Mouse (Mus musculus): Measurements from ENCODE around the gene Fanci. TPM values are rescaled to one million over a fixed set of nuclear protein-coding genes. Genes with fewer than 3 reads are reported as not detected.

Fanci gene
- total RNA-seq, 2 experiments from 2014 or later, result 3.2 to 3.8 TPM

GRCm38 (mm10) chr7:79463376-79464077 lies 71.8 kb downstream of the Fanci start:
- no peak for DNase-seq (ENCODE audit: low spot score in 2 of 2)

GRCm38 (mm10) chr7:79464776-79465420 lies 73.2 kb downstream of the Fanci start:
- no peak for DNase-seq (ENCODE audit: low spot score in 2 of 2)

GRCm38 (mm10) chr7:79465461-79466044 lies 73.8 kb downstream of the Fanci start:
- DNase-seq (ENCODE audit: low spot score in 2 of 2), result peak in 1 of 2 experiments; percentile 57

GRCm38 (mm10) chr7:79466053-79466901 lies 74.5 kb downstream of the Fanci start, which contains the start of gene Polg:
Gene Polg (minus strand): TSS chr7:79466362.
- peak; percentile 97 to 99 for DNase-seq (ENCODE audit: low spot score in 2 of 2)

GRCm38 (mm10) chr7:79467951-79468350 lies 76.2 kb downstream of the Fanci start:
- DNase-seq (ENCODE audit: low spot score in 2 of 2), result no peak

- no peak for DNase-seq (ENCODE audit: low spot score in 2 of 2)
Observed at GRCm38 (mm10) chr7:79468994-79469393, 77.3 kb downstream of the Fanci start.

- no peak for DNase-seq (ENCODE audit: low spot score in 2 of 2)
Observed at GRCm38 (mm10) chr7:79469766-79470165, 78.0 kb downstream of the Fanci start.

GRCm38 (mm10) chr7:79470718-79471117 lies 79.0 kb downstream of the Fanci start:
- DNase-seq (ENCODE audit: low spot score in 2 of 2), result no peak

GRCm38 (mm10) chr7:79471436-79471835 lies 79.7 kb downstream of the Fanci start:
- no peak for DNase-seq (ENCODE audit: low spot score in 2 of 2)

- no peak for DNase-seq (ENCODE audit: low spot score in 2 of 2)
Observed at GRCm38 (mm10) chr7:79472792-79473191, 81.1 kb downstream of the Fanci start.

GRCm38 (mm10) chr7:79473496-79474194 lies 81.9 kb downstream of the Fanci start:
- no peak for DNase-seq (ENCODE audit: low spot score in 2 of 2)

GRCm38 (mm10) chr7:79474831-79475399 lies 83.2 kb downstream of the Fanci start:
- no peak for DNase-seq (ENCODE audit: low spot score in 2 of 2)

- DNase-seq (ENCODE audit: low spot score in 2 of 2), result no peak
Observed at GRCm38 (mm10) chr7:79486528-79486927, 94.8 kb downstream of the Fanci start.

- DNase-seq (ENCODE audit: low spot score in 2 of 2), result no peak
Observed at GRCm38 (mm10) chr7:79493915-79494314, 102.2 kb downstream of the Fanci start.

GRCm38 (mm10) chr7:79495988-79496815 lies 104.5 kb downstream of the Fanci start:
- DNase-seq (ENCODE audit: low spot score in 2 of 2), result peak; percentile 78 to 89

GRCm38 (mm10) chr7:79496816-79497328 lies 105.1 kb downstream of the Fanci start:
- no peak for DNase-seq (ENCODE audit: low spot score in 2 of 2)

GRCm38 (mm10) chr7:79497701-79498115 lies 106.0 kb downstream of the Fanci start:
- no peak for DNase-seq (ENCODE audit: low spot score in 2 of 2)

- no peak for DNase-seq (ENCODE audit: low spot score in 2 of 2)
Observed at GRCm38 (mm10) chr7:79498356-79498755, 106.6 kb downstream of the Fanci start.

- peak in 1 of 2 experiments; percentile 50 for DNase-seq (ENCODE audit: low spot score in 2 of 2)
Observed at GRCm38 (mm10) chr7:79498965-79499595, 107.4 kb downstream of the Fanci start.

Measured in gastrocnemius, postnatal 4 days (tissue).